7 mouse cellular contexts compared by ENCODE assay signal in the genomic region with DNA sequence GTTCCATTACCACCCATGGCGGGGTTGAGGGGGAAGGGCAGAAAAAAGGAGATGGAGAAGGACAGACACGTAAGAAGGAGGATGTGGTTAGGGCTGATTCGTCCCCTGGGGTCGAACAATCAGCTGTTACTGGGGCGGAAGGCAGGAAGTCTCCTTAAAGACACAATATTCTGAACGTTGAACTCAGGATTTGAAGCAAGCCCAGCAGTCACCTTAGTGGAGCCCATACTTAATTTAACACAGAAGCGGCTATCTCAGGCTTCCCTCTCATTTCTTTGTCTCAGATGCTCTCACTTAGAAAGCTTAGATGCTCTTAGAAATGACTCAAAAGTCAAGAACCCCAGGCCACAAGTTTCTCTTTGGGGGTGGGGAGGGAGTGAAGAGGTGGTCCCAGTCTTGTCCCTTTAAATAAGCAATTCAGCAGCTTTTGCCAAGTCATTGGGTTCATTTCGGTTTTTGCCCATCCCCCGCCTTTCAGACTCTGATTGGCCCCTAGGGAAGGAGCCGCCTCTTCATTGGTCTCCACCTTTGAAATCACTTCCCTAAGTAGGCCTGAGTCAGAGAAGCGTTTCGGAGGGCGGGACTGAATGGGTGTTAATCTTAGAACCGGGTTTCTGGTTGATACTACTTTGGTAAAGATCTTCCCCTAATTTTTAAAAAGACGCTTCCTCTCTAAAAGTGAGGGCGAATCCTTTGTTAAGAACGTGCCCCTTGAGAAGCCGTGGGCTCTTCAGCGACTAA. TPM values are rescaled to one million over a fixed set of nuclear protein-coding genes. Genes with fewer than 3 reads are reported as not detected.
A peak's percentile ranks its signal among the peaks of the same experiment; 100 is the strongest.
DNase-seq lines count a peak whose midpoint lies in the region; ATAC-seq and TF ChIP-seq lines count a peak whose summit lies in the region.

No protein-coding gene starts in this region.

- WGBS in intestine, postnatal 0 days, result 6% methylated on average over 19 of the region's 19 CpGs
- WGBS in midbrain, embryonic 10.5 days, result 3% methylated on average over 19 of the region's 19 CpGs

- no peaks in the 10 kb centered on the region for H3K27me3 ChIP-seq in intestine, postnatal 0 days (replicated peaks; ENCODE audit: control insufficient read depth, insufficient read depth, low read length)
- H3K27me3 ChIP-seq in midbrain, embryonic 10.5 days (ENCODE audit: low read depth, poor library complexity, severe bottlenecking), result peaks cover 10% of the 10 kb centered on the region; the same call in 1 of the 2 replicates

- peak overlapping the region; percentile 67 for H3K4me2 ChIP-seq in intestine, postnatal 0 days (replicated peaks; ENCODE audit: low read depth)

- H3K9ac ChIP-seq in intestine, postnatal 0 days (ENCODE audit: low read depth, low read length), result peak overlapping the region; percentile 35; the same call in 1 of the 2 replicates

- DNase-seq in adrenal gland, postnatal 10 days, result peak; percentile 92
- peak; percentile 90 for DNase-seq in embryo, embryonic 9.5 days (ENCODE audit: extremely low spot score)
- peak; percentile 85 to 90 for DNase-seq in left cerebral cortex, postnatal 36 days (ENCODE audit: low spot score in 2 of 2)
- DNase-seq in midbrain, embryonic 10.5 days (ENCODE audit: low spot score), result peak; percentile 86
- DNase-seq in right cerebral cortex, postnatal 36 days (ENCODE audit: low spot score in 2 of 2), result peak; percentile 84 to 90

- H3K9me3 ChIP-seq in intestine, postnatal 0 days (ENCODE audit: control insufficient read depth), result no peaks in the 10 kb centered on the region
- no peaks in the 10 kb centered on the region for H3K9me3 ChIP-seq in midbrain, embryonic 10.5 days (replicated peaks)

- H3K4me1 ChIP-seq in intestine, postnatal 0 days (replicated peaks; ENCODE audit: control insufficient read depth, insufficient read depth, low read length), result 0 out of 2 replicates have a peak, but pooled peaks cover 10% of the 10 kb centered on the region
- peaks cover 44% of the 10 kb centered on the region for H3K4me1 ChIP-seq in midbrain, embryonic 10.5 days

- ATAC-seq in granulocyte monocyte progenitor cell, adult 5-6 weeks (replicated peaks; ENCODE audit: poor library complexity, severe bottlenecking), result peak; percentile 45
- ATAC-seq in intestine, postnatal 0 days, result peak; percentile 32

- H3K36me3 ChIP-seq in intestine, postnatal 0 days (ENCODE audit: control insufficient read depth, insufficient read depth), result peaks cover 10% of the 10 kb centered on the region; the same call in 1 of the 2 replicates
- peaks cover 7% of the 10 kb centered on the region for H3K36me3 ChIP-seq in midbrain, embryonic 10.5 days

- H3K27ac ChIP-seq in intestine, postnatal 0 days (ENCODE audit: low read depth, low read length), result peak overlapping the region; percentile 94
- peak overlapping the region; percentile 90 for H3K27ac ChIP-seq in midbrain, embryonic 10.5 days (replicated peaks)

- no peak for TF ChIP-seq CTCF in intestine, postnatal 0 days (IDR thresholded peaks at IDR 0.05; ENCODE audit: low read depth)

- peak overlapping the region; percentile 34 for H3K4me3 ChIP-seq in intestine, postnatal 0 days (ENCODE audit: low read depth, low read length)
- H3K4me3 ChIP-seq in midbrain, embryonic 10.5 days, result peak overlapping the region; percentile 76

- intact Hi-C loops in left cerebral cortex, postnatal 36 days (cut with DNase I), result loop anchor here (5.0 kb wide), 2 partner anchors 113 to 268 kb away; a partner anchor contains a TSS

RNA-seq across cellular contexts. Expression of a gene that starts 1.2 kb away (rescaled TPM):
- 10 to 100 TPM; 20.9 to 24.6 TPM for total RNA-seq in adrenal gland, postnatal 10 days (2021)
- total RNA-seq in granulocyte monocyte progenitor cell, adult 5-6 weeks (2014; fragmentation: Nextera tagmentation), result 12.1 and 30.0 TPM in 2 replicates
- total RNA-seq in granulocyte monocyte progenitor cell, adult 5-6 weeks (2017), result 14.1 and 23.2 TPM in 2 replicates
- 52.7 and 53.9 TPM in 2 replicates for polyA plus RNA-seq in intestine, postnatal 0 days (2015; fragmentation: Nextera tagmentation; extraction: Ambion mirVana)
- total RNA-seq in left cerebral cortex, postnatal 36 days (2021), result under 1 TPM in 1 of 2 experiments, not detected in 1; 0.47 TPM
- 10.2 and 10.6 TPM in 2 replicates for polyA plus RNA-seq in midbrain, embryonic 10.5 days (2016; fragmentation: Nextera tagmentation; extraction: Ambion mirVana)

RNA-seq across cellular contexts. Expression of a gene that starts 5.8 kb away (rescaled TPM):
- 10 to 100 TPM; 13.0 to 15.2 TPM for total RNA-seq in adrenal gland, postnatal 10 days (2021)
- 10.2 and 15.6 TPM in 2 replicates for total RNA-seq in granulocyte monocyte progenitor cell, adult 5-6 weeks (2014; fragmentation: Nextera tagmentation)
- total RNA-seq in granulocyte monocyte progenitor cell, adult 5-6 weeks (2017), result 4.4 and 5.1 TPM in 2 replicates
- 8.8 and 9.9 TPM in 2 replicates for polyA plus RNA-seq in intestine, postnatal 0 days (2015; fragmentation: Nextera tagmentation; extraction: Ambion mirVana)
- total RNA-seq in left cerebral cortex, postnatal 36 days (2021), result 10 to 100 TPM; 20.1 to 20.4 TPM
- polyA plus RNA-seq in midbrain, embryonic 10.5 days (2016; fragmentation: Nextera tagmentation; extraction: Ambion mirVana), result 5.7 and 7.5 TPM in 2 replicates

RNA-seq across cellular contexts. Expression of a gene that starts 20.9 kb away (rescaled TPM):
- 100 to 1,000 TPM; 112 to 253 TPM for total RNA-seq in adrenal gland, postnatal 10 days (2021)
- not detected in 2 replicates for total RNA-seq in granulocyte monocyte progenitor cell, adult 5-6 weeks (2014; fragmentation: Nextera tagmentation)
- not detected in 2 replicates for total RNA-seq in granulocyte monocyte progenitor cell, adult 5-6 weeks (2017)
- 2.7 and 4.0 TPM in 2 replicates for polyA plus RNA-seq in intestine, postnatal 0 days (2015; fragmentation: Nextera tagmentation; extraction: Ambion mirVana)
- under 1 TPM in 1 of 2 experiments, not detected in 1; 0.22 TPM for total RNA-seq in left cerebral cortex, postnatal 36 days (2021)
- polyA plus RNA-seq in midbrain, embryonic 10.5 days (2016; fragmentation: Nextera tagmentation; extraction: Ambion mirVana), result not detected in 2 replicates

RNA-seq across cellular contexts. Expression of a gene that starts 26.3 kb away (rescaled TPM):
- total RNA-seq in adrenal gland, postnatal 10 days (2021), result 100 to 1,000 TPM; 112 to 130 TPM
- total RNA-seq in granulocyte monocyte progenitor cell, adult 5-6 weeks (2014; fragmentation: Nextera tagmentation), result 154 and 174 TPM in 2 replicates
- total RNA-seq in granulocyte monocyte progenitor cell, adult 5-6 weeks (2017), result 115 and 127 TPM in 2 replicates
- 15.4 and 15.5 TPM in 2 replicates for polyA plus RNA-seq in intestine, postnatal 0 days (2015; fragmentation: Nextera tagmentation; extraction: Ambion mirVana)
- total RNA-seq in left cerebral cortex, postnatal 36 days (2021), result 100 to 1,000 TPM; 127 to 138 TPM
- polyA plus RNA-seq in midbrain, embryonic 10.5 days (2016; fragmentation: Nextera tagmentation; extraction: Ambion mirVana), result 67.3 and 72.2 TPM in 2 replicates

RNA-seq across cellular contexts. Expression of a gene that starts 37.8 kb away (rescaled TPM):
- 100 to 1,000 TPM; 121 to 219 TPM for total RNA-seq in adrenal gland, postnatal 10 days (2021)
- total RNA-seq in granulocyte monocyte progenitor cell, adult 5-6 weeks (2014; fragmentation: Nextera tagmentation), result 117 and 157 TPM in 2 replicates
- total RNA-seq in granulocyte monocyte progenitor cell, adult 5-6 weeks (2017), result 77.7 and 84.8 TPM in 2 replicates
- 20.7 and 21.4 TPM in 2 replicates for polyA plus RNA-seq in intestine, postnatal 0 days (2015; fragmentation: Nextera tagmentation; extraction: Ambion mirVana)
- total RNA-seq in left cerebral cortex, postnatal 36 days (2021), result 10 to 100 TPM; 13.9 to 18.7 TPM
- polyA plus RNA-seq in midbrain, embryonic 10.5 days (2016; fragmentation: Nextera tagmentation; extraction: Ambion mirVana), result 69.6 and 70.2 TPM in 2 replicates

Comparison
In these comparisons a context has a peak if more than half of its experiments do, and no peak if none do; other contexts are left out.
1. Peak in every context shown above with its lines: DNase-seq, ATAC-seq, H3K4me3 ChIP-seq and H3K27ac ChIP-seq.
2. RNA of a gene that starts 1.2 kb away (total RNA-seq): 20.9 to 24.6 TPM in adrenal gland, postnatal 10 days and 12.1 to 30.0 TPM in granulocyte monocyte progenitor cell, adult 5-6 weeks; 0.47 TPM in left cerebral cortex, postnatal 36 days; every median in the first group is over 4 times any median in the second.
3. RNA of a gene that starts 20.9 kb away (total RNA-seq): 112 to 253 TPM in adrenal gland, postnatal 10 days; 0.22 TPM in left cerebral cortex, postnatal 36 days and not detected in granulocyte monocyte progenitor cell, adult 5-6 weeks; every median in the first group is over 10 times any median in the second.